Mouse (Mus musculus) cerebellum, adult 2 months (tissue): ENCODE measurements around the gene Alpk3.

Experiments used
- CTCF ChIP-seq: fragments of 200-500 bp; IDR thresholded peaks from 2 replicates; pipeline ENCODE4 v1.5.1; 2011; ENCODE audit warnings: low read depth, mild to moderate bottlenecking, control low read depth, low read length, moderate library complexity, borderline replicate concordance; ENCODE audit not compliant: insufficient read depth
- POLR2A ChIP-seq: fragments of 200-500 bp; IDR thresholded peaks from 2 replicates; pipeline ENCODE4 v1.6.1; 2011; ENCODE audit warnings: low read length, control low read depth, borderline replicate concordance; ENCODE audit not compliant: insufficient read depth

GRCm38 (mm10) chr7:81132851-81133279, 75.5 kb downstream of the Alpk3 start:
- TF ChIP-seq CTCF = no peak
- TF ChIP-seq POLR2A = no peak
